Mouse (Mus musculus) ovary, postnatal 14 days (tissue): ENCODE results near the gene Parp16.
A peak's percentile ranks its signal among the peaks of the same experiment; 100 is the strongest.
"Not testable (repeated sequence)": the region's sequence is repeated elsewhere in the genome, so short reads cannot be mapped to it uniquely, and the experiment has no call there.

Experiments used
- DNase-seq: peaks from one replicate; pipeline ENCODE4 v3.0.0; 2022; ENCODE audit warnings: low spot score

Gene Parp16

GRCm38 (mm10) chr9:65243249-65243648 is 48.1 kb downstream of the Parp16 start:
- DNase-seq, result no peak

GRCm38 (mm10) chr9:65244036-65244806 is 49.1 kb downstream of the Parp16 start:
- no peak for DNase-seq

DNA sequence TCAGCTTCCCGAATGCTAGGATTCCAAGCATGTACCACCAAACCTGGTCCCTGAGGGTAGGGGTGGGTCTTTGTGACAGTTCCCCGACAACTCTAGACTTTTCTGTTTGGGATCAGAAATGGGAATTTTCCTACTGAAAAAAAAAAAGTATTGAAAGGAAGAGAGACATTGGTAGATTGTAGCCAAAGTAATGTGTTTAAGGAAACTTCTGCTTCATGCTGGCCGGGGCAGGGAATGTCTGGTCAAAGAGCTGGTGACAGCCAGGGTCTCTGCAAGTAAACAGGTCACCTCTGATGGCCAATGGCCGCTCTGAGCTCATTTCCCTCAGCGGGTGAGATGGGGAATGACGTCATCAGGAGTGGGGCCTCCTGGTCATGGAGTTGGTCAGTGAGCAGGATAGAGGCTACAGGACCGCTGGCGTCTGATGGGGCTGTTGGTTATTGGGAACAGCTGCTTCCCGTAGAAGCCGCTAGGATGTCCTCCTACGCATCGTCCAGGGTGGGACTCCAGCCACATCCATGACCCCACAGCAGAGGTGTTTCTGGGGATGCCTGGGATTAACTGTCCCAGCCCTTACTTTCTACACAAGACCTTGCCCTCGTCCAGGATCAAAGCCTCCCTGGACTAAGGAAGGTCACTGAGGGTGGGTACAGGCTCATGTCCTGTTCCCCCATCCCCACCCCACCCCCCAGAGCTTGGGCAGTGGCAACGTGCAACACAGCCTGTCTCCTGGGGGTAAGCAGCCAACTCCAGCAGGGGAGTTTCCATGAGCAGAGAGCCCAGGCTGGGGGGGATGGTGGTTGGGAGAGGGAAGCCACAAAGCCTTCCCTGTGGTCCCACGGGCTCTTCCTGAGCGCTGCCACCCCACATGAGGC is 52.6 kb downstream of the Parp16 start:
- peak; percentile 34 for DNase-seq

GRCm38 (mm10) chr9:65248377-65248690 is 53.2 kb downstream of the Parp16 start:
- DNase-seq, result peak; percentile 52

- no peak for DNase-seq
Observed at GRCm38 (mm10) chr9:65252026-65252425, 56.9 kb downstream of the Parp16 start.

DNA sequence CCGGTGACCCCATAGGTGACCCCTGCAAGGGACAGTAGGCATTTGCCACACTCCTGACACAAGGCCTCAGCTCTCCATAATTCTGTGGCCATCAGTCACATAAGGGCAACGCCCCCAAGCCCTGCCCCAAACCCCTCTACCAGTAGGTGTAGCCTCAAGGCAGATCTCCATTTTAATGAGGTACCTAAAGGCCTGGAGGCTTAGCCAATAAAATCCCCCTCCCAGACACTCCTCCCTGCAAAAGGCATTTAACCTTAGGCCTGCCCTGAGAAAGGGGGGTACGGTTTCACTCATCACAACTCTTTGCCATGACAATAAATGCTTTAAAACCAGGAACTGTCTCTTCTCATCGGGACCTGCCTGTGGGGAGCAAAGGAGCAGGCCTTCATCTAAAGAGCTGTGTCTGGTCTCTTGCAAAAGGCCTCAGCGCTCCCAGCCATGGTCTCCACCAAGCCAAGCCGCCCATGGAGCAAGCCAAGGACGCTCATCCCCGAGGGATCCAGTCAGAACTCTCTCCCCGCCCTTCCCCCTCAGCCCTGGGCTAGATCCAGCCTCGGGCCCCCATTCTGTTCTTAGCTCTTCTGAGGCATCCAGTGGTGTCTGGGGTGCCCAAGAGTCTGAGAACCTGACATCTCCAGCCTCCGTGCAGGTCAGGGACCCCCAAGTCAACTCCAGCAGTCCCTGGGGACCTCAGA is 60.9 kb downstream of the Parp16 start:
- no peak for DNase-seq

- DNase-seq, result no peak
Observed at GRCm38 (mm10) chr9:65257218-65257910, 62.2 kb downstream of the Parp16 start.

DNA sequence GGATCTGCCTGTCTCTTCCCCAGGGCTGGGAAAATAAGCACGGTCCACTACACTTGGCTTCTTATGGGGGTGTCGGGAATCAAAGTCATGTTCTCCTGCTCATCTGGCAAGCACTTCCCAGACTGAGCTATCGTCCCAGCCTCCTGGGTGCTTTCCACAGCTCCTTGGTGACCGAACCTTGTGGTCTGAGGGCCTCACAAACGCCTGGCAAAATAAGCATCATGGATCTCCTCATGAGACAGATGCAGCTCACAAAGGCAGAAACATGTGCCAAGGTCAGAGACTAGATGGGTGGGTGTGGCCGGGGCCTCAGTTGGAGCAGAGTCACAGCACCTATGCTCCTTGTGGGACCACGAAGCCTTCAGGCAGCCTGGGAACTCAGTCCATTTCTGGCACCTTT is 64.2 kb downstream of the Parp16 start:
- no peak for DNase-seq

DNA sequence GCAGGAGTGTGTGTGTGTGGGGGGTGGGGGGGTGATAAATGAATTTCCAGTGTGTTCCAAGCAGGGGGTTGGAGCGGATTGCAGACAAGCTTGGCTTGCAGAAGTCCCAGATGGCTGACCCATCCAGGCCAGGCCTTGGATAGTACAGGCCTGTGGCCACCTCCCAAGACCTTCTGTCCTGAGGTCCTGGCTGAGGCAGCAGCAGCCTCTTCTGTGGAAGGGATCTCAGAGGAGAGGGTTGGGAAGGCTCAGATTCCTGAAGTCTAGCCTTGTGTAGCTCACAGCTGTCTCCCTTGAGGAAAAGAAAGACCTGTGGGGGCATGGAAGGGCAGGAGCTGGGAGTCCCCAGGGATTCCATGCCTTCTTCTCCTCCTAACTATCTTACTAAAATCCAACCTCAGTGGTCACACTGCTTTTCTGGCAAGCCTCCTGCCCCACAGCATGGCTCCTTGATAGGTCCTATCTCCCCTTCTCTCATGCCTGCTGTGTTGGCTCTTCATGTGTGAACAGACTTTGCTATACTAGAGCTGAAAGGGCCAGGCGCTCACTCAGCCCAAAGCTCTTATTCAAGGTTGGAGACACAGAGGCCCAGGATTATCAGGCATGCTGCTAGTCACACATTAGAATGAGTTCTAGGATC is 66.6 kb downstream of the Parp16 start:
- DNase-seq, result no peak

DNA sequence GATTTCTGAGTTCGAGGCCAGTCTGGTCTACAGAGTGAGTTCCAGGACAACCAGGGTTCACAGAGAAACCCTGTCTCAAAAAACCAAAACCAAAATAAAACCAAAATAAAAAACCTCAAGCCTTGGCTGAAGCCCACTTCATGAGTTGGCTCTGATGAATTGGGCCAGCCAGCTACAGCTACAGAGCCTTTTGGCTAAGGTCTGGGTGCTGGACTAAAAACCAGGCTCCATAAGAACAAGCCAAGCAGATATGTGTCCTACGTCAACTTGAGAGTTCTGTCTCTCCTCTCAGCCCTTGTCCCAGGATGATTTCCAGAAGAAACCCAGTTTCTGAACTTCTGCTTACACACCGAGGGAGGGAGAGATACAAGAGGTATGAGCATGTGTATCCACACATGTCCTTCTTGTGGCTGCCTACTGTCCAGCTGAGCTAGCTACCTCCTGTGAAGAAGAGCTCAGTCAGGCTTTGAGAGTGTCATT is 67.5 kb downstream of the Parp16 start:
- DNase-seq, result no peak

DNA sequence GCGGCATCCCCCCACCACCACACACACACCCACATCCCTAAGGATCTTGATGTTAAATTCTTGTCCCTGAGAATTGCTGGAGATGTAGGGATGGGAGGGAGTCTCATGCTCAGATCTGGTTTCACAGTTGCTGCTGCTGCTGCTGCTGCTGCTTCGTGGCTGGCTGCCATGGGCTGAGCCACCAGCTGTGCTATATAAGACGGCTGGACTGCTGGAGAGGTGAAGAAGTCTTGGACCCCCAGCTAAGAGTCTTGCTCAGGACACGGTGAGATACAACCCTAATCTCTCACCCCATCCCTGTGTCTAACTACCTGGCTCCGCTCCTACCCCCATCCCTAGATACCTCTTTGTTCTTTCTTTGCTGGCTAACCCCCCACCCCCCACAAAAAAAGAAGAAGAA is 69.8 kb downstream of the Parp16 start, which contains the start of gene Cilp:
Cilp (plus strand) TSS at position 222 of the 400 bp plus-strand sequence.
- no peak for DNase-seq

- DNase-seq, result peak; percentile 31
Observed at GRCm38 (mm10) chr9:65267742-65268515, 72.8 kb downstream of the Parp16 start.

DNA sequence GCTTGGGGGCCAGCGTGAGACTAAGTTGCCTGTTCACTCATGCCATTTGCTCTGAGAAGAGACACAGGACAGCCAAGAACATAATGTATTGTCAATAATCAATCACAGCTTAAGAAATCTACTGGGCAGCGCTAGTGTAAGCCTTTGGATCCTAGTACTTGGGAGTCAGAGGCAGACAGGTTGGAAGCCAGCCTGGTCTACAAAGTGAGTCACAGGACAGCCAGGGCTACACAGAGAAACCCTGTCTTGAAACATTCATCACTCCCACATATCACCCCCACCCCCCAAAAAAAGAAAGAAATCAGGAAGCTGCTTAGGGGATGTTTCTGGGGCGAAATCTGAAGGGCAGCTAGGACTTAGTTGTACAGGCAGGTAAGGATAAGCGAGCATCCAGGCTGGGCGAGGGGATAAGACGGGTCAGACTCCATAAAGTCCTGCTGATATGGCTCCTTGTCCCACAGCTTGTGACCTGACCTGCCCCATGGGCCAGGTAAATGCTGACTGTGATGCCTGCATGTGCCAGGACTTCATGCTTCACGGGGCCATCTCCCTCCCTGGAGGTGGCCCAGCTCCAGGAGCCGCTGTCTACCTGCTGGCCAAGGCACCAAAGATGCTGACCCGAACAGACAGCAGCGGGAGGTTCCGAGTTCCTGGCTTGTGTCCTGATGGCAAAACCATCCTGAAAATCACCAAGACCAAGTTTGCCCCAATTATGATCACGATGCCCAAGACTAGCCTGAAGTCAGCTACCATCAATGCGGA is 78.1 kb downstream of the Parp16 start:
- no peak for DNase-seq

DNA sequence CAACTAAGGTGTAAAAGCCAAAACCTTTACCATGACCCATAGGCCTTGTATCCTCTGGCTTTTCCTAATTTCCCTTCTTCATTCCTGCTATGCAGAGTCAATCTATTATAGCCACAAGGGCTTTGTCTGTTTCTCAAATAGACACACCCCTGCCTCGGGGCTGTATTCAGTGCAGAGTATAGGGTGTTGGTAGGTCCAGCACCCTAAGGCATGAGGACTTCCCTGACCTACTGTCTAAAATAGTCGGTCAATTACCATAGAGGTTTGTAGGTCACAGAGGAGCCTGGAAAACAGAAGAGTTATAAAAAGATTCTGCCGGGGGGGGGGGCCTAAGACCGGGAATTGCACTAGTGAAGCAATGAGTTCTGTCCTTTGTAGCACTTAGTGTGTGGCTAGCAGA is 78.7 kb downstream of the Parp16 start:
- no peak for DNase-seq

DNA sequence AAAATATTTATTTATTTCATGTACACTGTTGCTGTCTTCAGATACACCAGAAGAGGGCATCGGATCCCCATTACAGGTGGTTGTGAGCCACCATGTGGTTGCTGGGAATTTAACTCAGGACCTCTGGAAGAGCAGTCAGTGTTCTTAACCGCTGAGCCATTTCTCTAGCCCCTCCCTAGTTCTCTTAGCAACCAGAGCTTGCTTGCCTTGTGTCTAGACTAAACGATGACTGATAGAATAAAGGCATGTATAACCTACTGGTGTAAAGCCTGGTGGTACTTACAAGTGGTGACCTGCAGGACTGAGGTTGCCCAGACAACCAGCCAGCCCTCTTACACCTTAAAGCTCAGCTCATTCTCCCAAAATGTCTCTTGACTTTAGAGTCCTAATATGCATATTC is 79.7 kb downstream of the Parp16 start:
- DNase-seq, result not testable (repeated sequence)

- no peak for DNase-seq
Observed at GRCm38 (mm10) chr9:65275810-65276530, 80.8 kb downstream of the Parp16 start.

DNA sequence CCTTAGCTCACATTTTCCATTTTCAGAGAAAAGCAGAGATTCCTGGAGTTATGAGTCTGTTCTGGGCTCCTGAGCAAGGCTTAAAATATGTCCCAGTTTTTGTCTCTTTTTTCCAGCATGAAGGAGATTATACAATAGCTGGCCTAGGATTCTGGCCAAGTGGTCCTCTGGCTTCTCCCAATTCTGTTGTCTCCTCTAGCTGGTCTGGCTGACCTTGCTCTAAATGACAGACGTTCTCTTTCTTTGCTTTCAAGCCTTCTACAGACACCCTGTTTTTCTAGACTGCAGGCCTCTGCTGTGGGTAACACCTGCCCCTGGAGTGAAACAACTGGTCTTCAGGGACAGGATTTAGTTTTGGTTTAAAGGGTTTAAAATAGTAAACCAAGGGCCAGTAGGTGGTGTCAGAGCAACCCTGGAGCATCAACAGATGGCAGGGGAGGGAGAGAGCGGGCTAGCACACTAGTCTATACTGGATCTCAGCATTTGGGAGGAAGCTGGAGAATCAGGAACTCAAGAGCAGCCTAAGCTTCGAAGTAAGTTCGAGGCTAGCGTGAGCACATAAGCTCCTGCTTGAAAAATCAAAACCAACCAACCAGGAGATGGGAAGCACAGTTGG is 86.5 kb downstream of the Parp16 start:
- no peak for DNase-seq

- no peak for DNase-seq
Observed at GRCm38 (mm10) chr9:65283301-65283700, 88.1 kb downstream of the Parp16 start.

DNA sequence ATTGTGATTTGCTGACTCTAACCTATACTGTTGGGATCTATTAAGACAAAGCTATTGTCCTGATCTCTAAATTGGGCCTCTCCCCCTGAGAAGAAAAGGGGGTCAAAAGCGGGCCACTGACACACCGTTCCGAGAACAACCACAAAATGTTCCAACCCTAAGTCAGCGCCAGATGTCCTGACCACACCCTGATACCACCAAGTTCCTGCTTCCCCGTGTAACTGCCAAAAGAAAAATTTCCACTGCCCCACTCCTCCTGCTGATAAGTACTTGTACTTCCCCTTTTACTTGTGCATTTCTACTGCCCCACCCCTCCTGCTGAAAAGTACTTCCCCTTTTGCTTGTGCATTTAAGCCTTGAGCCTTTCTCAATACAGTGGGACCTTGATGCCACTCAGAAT is 93.1 kb downstream of the Parp16 start:
- DNase-seq, result not testable (repeated sequence)
